Mouse (Mus musculus) hematopoietic stem cell, adult 5-6 weeks (primary cell): ENCODE results near the gene Klkb1. TPM values are rescaled to one million over a fixed set of nuclear protein-coding genes. Genes with fewer than 3 reads are reported as not detected.

Experiments used
- ATAC-seq, 2 experiments: fragments of 125-278 bp in 1 of 2; replicated peaks in 1 of 2; 2 replicates each; pipeline ENCODE4 v1.8.0; 2016 to 2017; ENCODE audit warnings: inconsistent platforms in 2 of 2, mild to moderate bottlenecking in 2 of 2, moderate number of reproducible peaks in 2 of 2, low read depth in 1 of 2, moderate TSS enrichment in 1 of 2; ENCODE audit not compliant: low FRiP score in 2 of 2, poor library complexity in 2 of 2, severe bottlenecking in 2 of 2, insufficient read depth in 1 of 2, low TSS enrichment in 1 of 2
- total RNA-seq: library from RNA; stranded (forward); fragments of 172-1452, 232-1000 nt; gene quantifications from 2 replicates; pipeline ENCODE4 v1.2.3, GENCODE M21; 2017

The Klkb1 gene
- total RNA-seq, 1 experiment from 2014 or later: not detected

DNA sequence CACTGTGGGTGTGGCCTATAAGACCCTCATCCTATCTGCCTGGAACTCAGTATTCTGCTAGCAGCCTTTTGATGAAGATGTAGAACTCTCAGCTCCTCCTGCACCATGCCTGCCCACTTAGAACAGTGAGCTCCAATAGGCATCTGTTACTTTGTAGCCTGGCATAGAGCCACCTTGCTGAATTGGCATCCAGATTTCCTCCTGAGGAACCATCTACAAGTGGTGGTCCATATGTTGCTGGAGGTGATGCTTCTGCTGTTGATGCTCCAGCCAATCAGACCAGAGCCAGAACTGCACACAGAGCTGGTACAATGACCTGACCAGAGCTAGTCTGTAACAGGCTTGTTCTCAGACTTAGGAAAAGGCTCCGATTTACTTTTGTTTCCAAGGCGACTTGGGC is 2.9 kb downstream of the Klkb1 start:
- ATAC-seq: no peak

DNA sequence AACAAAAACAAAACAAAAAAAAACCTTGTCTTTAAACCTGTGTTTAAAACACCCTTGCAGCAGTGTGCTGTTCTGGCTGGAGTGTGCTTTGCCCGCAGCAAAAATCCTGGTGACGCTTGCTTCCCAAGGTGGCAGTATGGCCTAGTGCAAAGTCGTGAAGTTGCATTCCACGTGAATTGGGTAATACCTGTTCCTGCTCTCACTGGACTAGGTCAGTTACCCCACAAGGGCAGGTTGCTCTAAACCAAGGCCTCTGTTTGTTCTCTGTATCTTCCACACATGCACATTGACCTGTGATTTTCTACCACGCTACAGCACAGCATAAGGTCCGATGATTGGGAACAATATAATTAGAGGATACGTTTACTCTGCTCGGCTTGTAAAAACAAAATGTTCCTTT is 13.0 kb downstream of the Klkb1 start:
- no peak for ATAC-seq

DNA sequence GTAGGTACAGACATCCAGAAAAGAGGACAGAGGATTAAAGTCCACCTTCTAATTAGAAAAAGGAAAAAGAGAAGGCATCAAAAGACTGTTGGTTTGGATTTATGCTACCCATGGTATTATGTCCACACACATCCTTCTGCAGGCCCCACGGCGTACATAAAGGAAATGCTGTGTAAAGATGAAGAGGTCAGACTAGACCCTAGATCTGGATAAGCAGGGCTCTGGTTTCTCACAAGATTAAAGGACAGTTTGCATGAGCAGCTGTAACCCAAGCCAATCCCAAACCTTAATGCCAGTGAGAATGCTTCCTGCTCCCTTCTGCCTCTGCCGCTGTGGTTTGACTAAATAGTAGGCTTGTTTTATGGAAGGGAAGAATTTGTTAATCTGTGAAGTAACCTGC is 17.2 kb downstream of the Klkb1 start:
- no peak for ATAC-seq

DNA sequence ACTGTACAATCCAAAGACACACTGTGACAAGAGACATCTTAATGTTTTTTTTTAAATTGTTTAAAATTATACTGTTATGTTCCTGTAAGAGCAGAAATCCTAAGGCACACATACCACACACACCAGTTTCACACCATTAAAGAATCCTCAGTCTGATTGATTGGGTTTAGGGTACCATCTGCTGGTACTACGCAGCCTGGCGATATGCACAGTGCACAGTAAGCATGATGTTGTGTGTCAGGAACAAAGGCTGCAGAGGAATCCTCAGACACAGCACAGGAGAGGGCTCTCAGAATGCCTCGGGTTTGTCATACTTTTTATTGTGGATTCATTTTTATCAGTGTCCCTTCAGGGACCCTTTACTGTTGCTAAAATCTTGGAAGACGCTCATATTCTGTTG is 20.3 kb downstream of the Klkb1 start:
- ATAC-seq: no peak

DNA sequence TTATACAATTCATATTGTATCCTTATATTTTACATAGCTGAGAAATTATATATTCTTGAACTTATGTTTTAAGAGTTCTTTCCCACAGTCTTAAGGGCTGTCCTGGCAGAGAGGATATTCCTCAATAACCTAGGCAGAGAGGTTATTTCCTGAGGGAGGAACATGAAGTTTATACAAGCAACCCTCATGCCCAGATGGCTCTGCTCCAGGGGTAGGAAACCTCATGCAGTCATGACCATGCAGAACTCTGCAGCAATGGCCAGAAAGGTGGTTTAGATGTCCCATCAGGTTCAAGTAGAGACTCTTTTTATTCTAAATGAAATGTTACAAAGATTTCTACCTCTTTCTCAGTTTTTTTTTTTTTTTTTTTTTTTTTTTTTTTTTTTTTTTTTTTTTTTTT is 25.6 kb downstream of the Klkb1 start:
- no peak for ATAC-seq

DNA sequence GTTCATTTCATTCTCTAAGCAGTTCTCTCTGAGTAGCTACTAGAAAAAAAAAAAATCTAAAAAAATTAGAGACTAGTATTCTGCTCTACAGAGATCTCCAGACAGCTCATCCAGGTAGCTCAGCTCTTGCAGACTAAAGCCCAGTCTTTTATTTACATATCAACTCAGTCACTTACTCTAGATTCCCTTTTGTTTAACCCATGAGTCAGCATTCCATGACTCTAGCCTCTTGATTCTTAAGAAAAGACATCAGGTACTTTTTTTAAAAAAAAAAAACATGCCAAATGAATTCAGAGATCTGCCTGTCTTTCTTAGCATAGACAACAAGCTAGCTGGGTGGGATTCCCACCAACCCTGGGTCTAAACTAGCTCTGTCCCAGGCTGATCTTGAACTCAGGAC is 26.2 kb downstream of the Klkb1 start:
- ATAC-seq: no peak

DNA sequence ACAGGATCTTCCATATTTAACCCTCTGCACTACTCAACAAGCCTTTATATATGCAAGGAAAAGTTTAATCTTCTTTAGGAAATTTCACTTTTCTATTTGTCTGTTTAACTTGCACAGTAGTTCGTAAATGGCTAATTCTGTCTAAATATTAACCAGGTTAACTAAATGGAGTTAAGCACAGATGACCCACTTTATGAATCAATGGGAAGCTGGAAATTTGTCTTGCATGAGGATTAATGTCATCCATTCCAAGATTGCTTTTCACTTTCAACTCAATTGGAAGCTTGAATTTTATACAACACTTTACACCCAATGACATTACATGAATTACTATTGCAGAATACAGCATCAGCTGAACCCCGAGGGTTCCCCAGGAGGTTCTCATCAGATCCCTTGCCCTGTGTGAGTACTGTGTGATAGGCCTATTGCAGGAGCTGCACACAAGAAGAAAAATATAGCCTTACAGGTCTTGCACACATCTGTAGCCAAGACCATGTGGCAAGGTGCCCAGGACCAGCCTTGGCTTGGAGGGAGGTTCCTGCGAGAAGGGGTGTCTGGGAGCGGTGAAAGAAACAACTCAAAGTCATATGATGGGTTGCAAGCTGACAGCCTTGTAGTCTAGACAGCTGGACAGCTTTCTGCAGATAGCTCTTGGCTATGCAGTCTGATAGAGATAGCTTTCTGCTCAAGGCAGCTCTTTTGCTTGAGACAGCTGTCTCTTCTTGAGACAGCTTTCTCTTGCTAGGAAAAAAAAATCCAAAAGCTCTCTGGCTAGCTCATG is 26.9 kb downstream of the Klkb1 start:
- ATAC-seq: no peak

DNA sequence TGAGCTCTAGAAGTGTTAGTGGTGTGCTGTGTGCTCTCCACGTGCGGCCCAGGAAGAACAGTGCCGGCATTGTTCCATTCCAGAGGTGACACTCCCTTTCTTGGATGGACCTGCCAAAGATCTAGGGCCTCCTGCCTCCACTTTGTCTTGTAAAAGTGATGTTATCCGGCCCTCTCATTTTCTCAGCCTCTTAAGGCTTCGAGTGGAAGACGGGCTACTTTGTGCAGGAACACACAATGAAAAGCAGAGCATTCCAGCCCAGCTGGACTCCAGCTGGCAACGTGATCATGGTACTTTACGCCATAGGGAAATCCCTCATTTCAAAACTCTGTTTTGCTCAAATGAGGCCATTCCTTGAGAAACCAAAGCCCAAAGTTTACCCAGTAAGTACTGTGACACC is 27.7 kb downstream of the Klkb1 start:
- no peak for ATAC-seq

DNA sequence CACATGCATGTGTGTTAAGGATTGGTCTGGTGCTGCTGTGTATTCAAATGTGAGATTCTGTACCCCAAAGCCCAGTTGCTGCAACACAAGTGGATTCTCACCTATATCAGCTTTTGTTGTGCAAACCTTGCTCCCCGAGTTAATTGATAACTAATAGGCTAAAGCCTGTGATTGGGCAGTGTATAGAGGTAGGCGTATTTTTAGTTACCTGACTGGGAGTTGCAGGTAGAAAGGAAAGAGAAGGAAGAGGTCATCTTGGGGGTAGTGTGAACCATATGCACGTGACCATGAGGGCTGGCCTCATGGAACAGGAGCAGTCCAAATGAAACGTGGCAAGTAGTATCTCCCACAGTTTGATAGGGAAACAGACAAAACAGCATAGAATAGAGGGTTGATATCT is 29.7 kb downstream of the Klkb1 start:
- no peak for ATAC-seq

DNA sequence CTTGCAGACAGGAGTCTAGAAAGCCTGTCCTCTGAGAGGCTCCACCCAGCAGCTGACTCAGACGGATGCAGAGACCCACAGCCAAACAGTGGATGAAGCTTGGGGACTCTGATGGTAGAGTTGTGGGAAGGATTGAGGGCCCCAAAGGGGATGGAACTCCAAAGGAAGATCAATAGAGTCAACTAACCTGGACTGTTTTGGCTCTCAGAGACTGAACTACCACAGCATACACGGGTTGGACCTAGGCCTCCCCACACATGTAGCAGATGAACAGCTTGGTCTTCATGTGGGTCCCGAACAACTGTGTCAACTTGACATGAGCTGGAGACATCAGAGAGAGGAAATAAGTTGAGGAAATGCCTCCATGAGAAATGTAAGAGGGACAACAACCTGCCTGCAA is 31.8 kb downstream of the Klkb1 start:
- ATAC-seq: no peak

DNA sequence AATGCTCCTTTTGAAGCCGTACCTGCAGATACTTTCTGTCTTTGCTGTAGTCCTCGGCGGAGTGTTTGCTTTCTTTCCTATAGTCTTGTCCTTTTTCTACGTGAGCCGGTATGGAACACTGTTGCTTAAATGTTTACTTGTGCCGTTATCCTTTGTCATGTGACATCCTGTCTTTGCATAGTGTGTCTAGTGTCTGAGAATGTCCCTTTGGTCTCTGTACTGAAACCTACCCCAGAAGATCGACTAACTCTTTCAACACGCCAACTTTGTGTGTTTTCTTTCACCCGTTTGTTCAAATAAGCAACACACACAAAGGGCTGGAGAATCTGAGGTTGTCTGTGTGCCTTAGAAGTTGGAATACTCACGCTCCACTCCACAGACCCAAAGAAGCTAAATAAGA is 32.7 kb downstream of the Klkb1 start, which contains the start of gene F11:
Gene F11, minus strand, starts transcription at position 112 of the 400 bp plus-strand sequence.
- ATAC-seq: no peak

DNA sequence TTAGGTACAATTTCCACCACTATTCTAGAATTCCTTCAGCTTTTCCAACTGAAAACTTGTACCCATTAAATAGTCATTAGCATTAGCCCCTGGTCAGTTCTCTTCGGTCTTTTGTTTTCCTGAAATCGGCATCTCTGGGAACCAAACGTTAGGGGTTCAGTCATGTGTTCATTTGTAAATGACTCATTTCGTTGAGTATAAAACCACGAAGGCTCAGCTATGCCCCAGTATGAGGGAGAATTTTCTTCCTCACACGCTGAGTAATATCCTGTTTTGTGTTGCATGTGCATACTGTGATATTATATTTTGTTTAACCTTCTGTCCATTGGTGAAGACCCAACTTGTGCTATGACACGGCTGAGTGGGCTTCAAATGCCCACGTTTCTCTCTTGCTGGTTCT is 36.2 kb downstream of the Klkb1 start:
- no peak for ATAC-seq

DNA sequence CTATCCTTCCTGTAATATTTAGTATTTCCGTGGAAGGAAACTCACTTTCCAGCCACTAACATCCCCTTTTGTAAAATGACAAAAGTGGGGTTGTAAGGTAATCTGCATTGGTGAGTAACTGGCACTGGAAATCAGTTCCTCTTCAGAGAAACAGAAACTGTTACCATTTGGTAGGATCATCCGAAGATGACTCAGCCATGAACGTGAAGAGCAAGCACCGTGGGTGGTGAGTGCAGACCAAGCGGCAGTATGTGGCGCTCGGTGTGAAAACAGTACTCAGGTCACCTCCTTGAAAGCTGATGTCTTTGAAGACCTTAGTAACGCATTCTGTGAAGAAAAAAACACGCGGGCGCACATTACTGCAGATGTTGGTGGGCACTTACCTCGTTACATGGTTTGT is 39.6 kb downstream of the Klkb1 start:
- ATAC-seq: no peak

DNA sequence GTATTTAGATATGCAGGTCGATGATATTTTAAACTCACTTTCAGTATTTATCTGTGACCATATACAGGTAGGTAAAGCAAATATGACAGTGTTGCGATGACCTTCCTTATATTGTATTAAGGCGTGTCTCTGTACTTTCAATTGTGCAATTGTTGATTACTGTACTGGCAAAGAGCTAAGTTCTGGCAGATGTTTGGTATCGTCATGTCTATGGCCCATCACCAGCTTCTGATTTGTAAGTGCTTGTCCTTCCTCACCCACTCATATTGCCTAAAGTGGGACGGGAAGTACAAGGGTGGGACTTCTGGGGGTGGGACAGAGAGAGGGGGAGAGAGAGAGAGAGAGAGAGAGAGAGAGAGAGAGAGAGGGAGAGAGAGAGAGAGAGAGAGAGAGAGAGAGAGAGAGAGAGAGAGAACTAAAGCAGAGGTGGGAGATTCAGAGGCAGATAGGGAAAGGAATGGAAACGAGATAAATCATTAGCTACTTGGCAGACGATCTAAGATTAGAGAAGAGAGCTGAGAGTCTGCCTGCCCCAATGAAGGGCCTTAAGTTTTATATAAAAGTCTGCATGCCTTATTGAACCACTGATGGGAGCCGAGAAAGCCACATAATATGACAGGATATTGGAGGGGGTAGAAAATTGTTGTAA is 40.3 kb downstream of the Klkb1 start:
- no peak for ATAC-seq

DNA sequence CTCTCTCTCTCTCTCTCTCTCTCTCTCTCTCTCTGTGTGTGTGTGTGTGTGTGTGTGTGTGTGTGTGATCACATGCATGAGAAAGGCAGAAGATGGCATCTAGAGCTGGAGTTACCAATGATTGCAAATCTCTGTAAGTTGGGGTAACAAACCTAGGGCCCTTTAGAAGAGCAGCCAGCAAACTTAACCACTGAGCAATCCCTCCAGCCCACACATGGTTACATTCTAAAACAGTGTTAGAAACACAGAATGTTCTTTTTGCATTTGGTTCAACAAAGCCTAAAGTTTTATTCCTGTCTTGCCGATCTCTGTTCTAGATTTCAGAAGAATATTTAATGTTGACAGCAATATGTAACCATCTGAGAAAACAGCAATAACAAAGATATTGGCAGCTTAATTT is 41.1 kb downstream of the Klkb1 start:
- no peak for ATAC-seq

DNA sequence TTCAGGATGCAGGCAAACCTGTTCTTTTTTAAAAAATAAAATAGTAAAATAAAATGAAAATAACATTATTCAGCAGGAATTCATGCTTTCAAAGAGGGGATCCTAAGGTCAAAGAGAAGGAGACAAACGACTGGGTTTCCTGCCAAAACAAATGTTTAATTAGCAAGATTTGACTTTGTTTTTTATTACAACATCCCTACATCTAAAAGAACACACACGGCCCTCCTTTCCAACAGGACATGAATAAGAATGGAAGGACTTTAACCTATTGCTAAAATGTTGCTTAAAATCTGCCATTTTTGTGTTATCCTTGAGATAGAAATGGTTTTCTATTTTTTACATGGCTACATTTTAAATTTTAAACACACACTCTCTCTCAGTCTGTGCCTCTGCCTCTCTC is 41.5 kb downstream of the Klkb1 start:
- no peak for ATAC-seq

DNA sequence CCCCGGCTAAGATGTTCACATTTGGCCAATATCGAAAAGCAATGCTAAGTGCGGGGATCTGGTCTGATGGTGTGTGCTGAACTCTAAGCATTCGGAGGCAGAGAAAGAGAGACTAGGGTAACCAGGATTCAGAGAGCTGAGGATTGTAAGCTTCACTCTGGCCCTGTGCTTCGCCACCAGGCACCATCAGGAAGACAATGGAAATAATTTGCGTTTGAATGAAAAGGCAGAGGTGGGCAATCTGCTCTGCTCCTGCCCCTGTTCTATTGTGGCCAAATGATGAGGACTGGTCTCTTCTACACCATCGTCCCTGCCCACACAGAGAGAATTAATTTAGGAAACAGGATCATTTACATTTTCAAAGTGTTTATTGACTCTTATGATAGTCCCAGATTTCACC is 48.4 kb downstream of the Klkb1 start:
- ATAC-seq: no peak

DNA sequence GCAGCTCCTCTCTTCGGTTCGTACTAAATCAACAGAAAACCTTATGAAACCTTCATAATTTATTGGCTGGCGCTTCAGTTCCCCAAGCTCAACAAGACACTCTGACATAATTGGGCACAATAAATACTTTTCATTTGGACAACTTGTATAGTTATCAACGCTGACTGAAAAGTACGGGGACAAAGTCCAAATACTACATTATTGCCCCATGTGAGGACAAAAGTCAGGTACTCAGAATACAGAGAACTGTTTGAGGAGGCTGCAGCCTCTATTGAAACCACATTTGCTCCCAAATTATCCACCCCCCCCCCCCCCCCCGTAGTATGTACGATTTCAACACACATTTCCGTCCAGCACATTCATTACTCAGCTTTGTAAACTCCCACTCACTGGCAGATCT is 55.3 kb downstream of the Klkb1 start:
- no peak for ATAC-seq

DNA sequence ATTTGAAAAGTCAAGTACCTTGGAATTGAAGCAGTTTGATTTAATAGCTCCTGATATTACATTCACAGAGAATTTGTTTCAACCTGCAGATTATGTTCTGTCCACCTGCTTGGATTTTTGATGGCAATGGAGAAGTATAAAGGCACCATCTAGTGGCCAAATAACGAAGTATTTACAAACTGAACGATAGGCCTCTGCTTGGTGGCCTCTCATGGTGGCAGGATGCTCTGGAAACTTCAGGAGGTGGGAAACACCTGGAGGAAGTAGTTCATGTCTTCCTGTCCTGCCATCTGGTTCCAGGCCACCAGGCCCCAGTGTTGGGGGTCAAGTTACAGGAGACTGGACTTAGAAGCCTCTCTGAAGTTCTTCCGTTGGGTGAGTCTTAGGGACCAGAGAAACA is 56.4 kb downstream of the Klkb1 start:
- peak in 1 of 2 experiments; percentile 34; a peak in 2 of 4 replicates for ATAC-seq
